7 mouse cellular contexts compared by ENCODE assay signal in genomic region chr11:106215927-106216729, GRCm38 (mm10). TPM values are rescaled to one million over a fixed set of nuclear protein-coding genes. Genes with fewer than 3 reads are reported as not detected.
DNase-seq lines count a peak whose midpoint lies in the region; ATAC-seq lines count a peak whose summit lies in the region.

Gene Ccdc47 (minus strand): TSS chr11:106216344.

- H3K27me3 ChIP-seq in intestine, embryonic 14.5 days (replicated peaks; ENCODE audit: control insufficient read depth, insufficient read depth, low read length), result no peaks in the 10 kb centered on the region

- DNase-seq in adrenal gland, adult 2 months, result peak; percentile 96
- DNase-seq in embryo, embryonic 11 days, result peak; percentile 99
- peak; percentile 97 for DNase-seq in gastrocnemius, postnatal 25 days
- peak; percentile 95 for DNase-seq in intestine, embryonic 14.5 days (ENCODE audit: low spot score)
- peak; percentile 98 to 99 for DNase-seq in left cerebral cortex, postnatal 14 days (ENCODE audit: low spot score in 2 of 2)
- DNase-seq in mesoderm, embryonic 11.5 days (ENCODE audit: low read depth, low spot score), result peak; percentile 99
- peak; percentile 100 for DNase-seq in skeletal muscle tissue, adult 2 months (ENCODE audit: low read depth, low spot score)

- H3K4me1 ChIP-seq in intestine, embryonic 14.5 days (replicated peaks; ENCODE audit: control insufficient read depth, insufficient read depth, low read length), result peaks cover 23% of the 10 kb centered on the region

- WGBS in intestine, embryonic 14.5 days, result under 1% methylated on average over 46 of the region's 46 CpGs

- H3K27ac ChIP-seq in intestine, embryonic 14.5 days (ENCODE audit: low read depth), result peak within 1 kb of the TSS; percentile 97

- peaks cover 18% of the 10 kb centered on the region for H3K36me3 ChIP-seq in intestine, embryonic 14.5 days (ENCODE audit: control insufficient read depth, insufficient read depth, low read length)

- intact Hi-C loops in left cerebral cortex, postnatal 14 days (cut with DNase I), result loop anchor here (5.0 kb wide), 1 partner anchor 41 kb away; the partner anchor contains the start of genes Ftsj3 and Psmc5

- no peaks in the 10 kb centered on the region for H3K9me3 ChIP-seq in intestine, embryonic 14.5 days (ENCODE audit: control insufficient read depth, low read length)

- H3K9ac ChIP-seq in intestine, embryonic 14.5 days (ENCODE audit: low read length), result peak within 1 kb of the TSS; percentile 97

- peak within 1 kb of the TSS; percentile 82 for H3K4me2 ChIP-seq in intestine, embryonic 14.5 days (ENCODE audit: low read length)

- H3K4me3 ChIP-seq in intestine, embryonic 14.5 days (ENCODE audit: low read depth, low read length), result peak within 1 kb of the TSS; percentile 95

- peak; percentile 97 for ATAC-seq in intestine, embryonic 14.5 days (replicated peaks; ENCODE audit: low FRiP score, low TSS enrichment, low read depth)

RNA-seq across cellular contexts. Expression of gene Ccdc47, which starts in this region (rescaled TPM):
- total RNA-seq in adrenal gland, adult 2 months (2021), result 100 to 1,000 TPM; 104 to 112 TPM
- polyA plus RNA-seq in adrenal gland, adult 2 months (2012; rRNA removed), result 5.6 and 9.5 TPM in 2 replicates
- 10 to 100 TPM; 58.1 to 69.1 TPM for total RNA-seq in gastrocnemius, postnatal 25 days (2021)
- polyA plus RNA-seq in intestine, embryonic 14.5 days (2014; fragmentation: Nextera tagmentation; extraction: Ambion mirVana), result 64.4 and 76.1 TPM in 2 replicates
- total RNA-seq in left cerebral cortex, postnatal 14 days (2021), result 10 to 100 TPM; 78.5 to 79.8 TPM

Comparison
In these comparisons a context has a peak if more than half of its experiments do, and no peak if none do; other contexts are left out.
1. Peak in every context shown above with its lines: DNase-seq, ATAC-seq, H3K4me3 ChIP-seq and H3K27ac ChIP-seq.